Comparison of ENCODE assay signal across 21 mouse cellular contexts in genomic region chr1:179086208-179086607, GRCm38 (mm10).
DNase-seq lines count a peak whose midpoint lies in the region; ATAC-seq and TF ChIP-seq lines count a peak whose summit lies in the region.
"Had no signal": no experiment of that assay in that cellular context is flagged by ENCODE, and none has a peak within 500 bp of the region (broad histone marks: within the 10 kb centered on the region; RNA-seq: fewer than 3 reads in every experiment).

No protein-coding gene starts in this region.

- no peak overlapping the region for H3K9ac ChIP-seq in limb, embryonic 12.5 days (replicated peaks)
- no peak overlapping the region for H3K9ac ChIP-seq in liver, postnatal 0 days (replicated peaks)
- H3K9ac ChIP-seq: forebrain, embryonic 13.5 days; neural tube, embryonic 12.5 days had no signal

- H3K4me1 ChIP-seq in limb, embryonic 12.5 days (replicated peaks): peaks cover 38% of the 10 kb centered on the region
- peaks cover 53% of the 10 kb centered on the region for H3K4me1 ChIP-seq in limb, embryonic 10.5 days
- peaks cover 12% of the 10 kb centered on the region; the same call in 1 of the 2 replicates for H3K4me1 ChIP-seq in cerebellum, adult 2 months (ENCODE audit: control insufficient read depth, insufficient read depth, low read length)
- peaks cover 5% of the 10 kb centered on the region; the same call in 1 of the 2 replicates for H3K4me1 ChIP-seq in liver, postnatal 0 days (ENCODE audit: insufficient read depth)
- H3K4me1 ChIP-seq: megakaryocyte, embryonic 14.5 days had no signal

- H3K27ac ChIP-seq in limb, embryonic 12.5 days: peak overlapping the region; percentile 12; the same call in 1 of the 2 replicates
- no peak overlapping the region for H3K27ac ChIP-seq in limb, embryonic 10.5 days
- H3K27ac ChIP-seq in cerebellum, adult 2 months (ENCODE audit: insufficient read depth, low read length): peak overlapping the region; percentile 6; the same call in 1 of the 2 replicates
- no peak overlapping the region for H3K27ac ChIP-seq in liver, postnatal 0 days (ENCODE audit: low read depth)
- H3K27ac ChIP-seq: forebrain, embryonic 13.5 days; neural tube, embryonic 12.5 days had no signal

- ATAC-seq in limb, embryonic 12.5 days (ENCODE audit: insufficient number of reproducible peaks, insufficient read depth, low FRiP score, low TSS enrichment, low read depth): no peak
- ATAC-seq in liver, postnatal 0 days: no peak
- ATAC-seq: forebrain, embryonic 13.5 days had no signal

- TF ChIP-seq CTCF in cerebellum, adult 2 months (IDR thresholded peaks at IDR 0.05; ENCODE audit: borderline replicate concordance, insufficient read depth, low read depth, low read length): no peak
- TF ChIP-seq CTCF in liver, postnatal 0 days (IDR thresholded peaks at IDR 0.05; ENCODE audit: low read depth): no peak

- no peak for DNase-seq in limb, embryonic 10.5 days (ENCODE audit: low spot score)
- DNase-seq in cerebellum, adult 2 months: peak; percentile 78 to 88
- peak; percentile 80 to 82 for DNase-seq in cerebellum, postnatal 14 days
- DNase-seq in layer of hippocampus, adult 9-10 months (ENCODE audit: low spot score): no peak
- DNase-seq in lung, adult 18-20 months: no peak
- no peak for DNase-seq in liver, postnatal 0 days
- DNase-seq: adrenal gland, adult 8-10 months; kidney, adult 11 months; kidney, postnatal 4 days; layer of hippocampus, adult 9-11 months; lung, adult 2 months; midbrain, embryonic 14.5 days; retina, postnatal 1 day; right cerebral cortex, postnatal 25 days; spleen, adult 18-20 months; thymus, postnatal 14 days had no signal

- TF ChIP-seq POLR2A in cerebellum, adult 2 months (IDR thresholded peaks at IDR 0.05; ENCODE audit: borderline replicate concordance, insufficient read depth, low read length): no peak

- no peak overlapping the region for H3K4me3 ChIP-seq in limb, embryonic 12.5 days (replicated peaks)
- H3K4me3 ChIP-seq in limb, embryonic 10.5 days: no peak overlapping the region
- no peak overlapping the region for H3K4me3 ChIP-seq in cerebellum, adult 2 months (replicated peaks; ENCODE audit: insufficient read depth, low read depth, low read length)
- H3K4me3 ChIP-seq in liver, postnatal 0 days (ENCODE audit: low read depth, low read length): no peak overlapping the region
- H3K4me3 ChIP-seq: forebrain, embryonic 13.5 days; megakaryocyte, embryonic 14.5 days; neural tube, embryonic 12.5 days had no signal

- no peaks in the 10 kb centered on the region for H3K27me3 ChIP-seq in limb, embryonic 12.5 days
- no peaks in the 10 kb centered on the region for H3K27me3 ChIP-seq in limb, embryonic 10.5 days (ENCODE audit: low read depth, poor library complexity, severe bottlenecking)
- no peaks in the 10 kb centered on the region for H3K27me3 ChIP-seq in cerebellum, adult 2 months (ENCODE audit: control insufficient read depth, insufficient read depth, low read length)
- H3K27me3 ChIP-seq in liver, postnatal 0 days (ENCODE audit: insufficient read depth, low read length): no peaks in the 10 kb centered on the region
- H3K27me3 ChIP-seq: forebrain, embryonic 13.5 days; megakaryocyte, embryonic 14.5 days; neural tube, embryonic 12.5 days had no signal

- no peak overlapping the region for H3K4me2 ChIP-seq in limb, embryonic 12.5 days
- H3K4me2 ChIP-seq in liver, postnatal 0 days (ENCODE audit: low read depth, low read length): no peak overlapping the region
- H3K4me2 ChIP-seq: forebrain, embryonic 13.5 days; liver, embryonic 11.5 days; neural tube, embryonic 12.5 days had no signal

- peaks cover 8% of the 10 kb centered on the region; the same call in 1 of the 2 replicates for H3K9me3 ChIP-seq in limb, embryonic 12.5 days
- H3K9me3 ChIP-seq in limb, embryonic 10.5 days (replicated peaks): 0 out of 2 replicates have a peak, but pooled peaks cover 3% of the 10 kb centered on the region
- H3K9me3 ChIP-seq in liver, postnatal 0 days (ENCODE audit: low read length): 0 out of 2 replicates have a peak, but pooled peaks cover 3% of the 10 kb centered on the region
- H3K9me3 ChIP-seq: forebrain, embryonic 13.5 days; neural tube, embryonic 12.5 days had no signal

- WGBS in limb, embryonic 12.5 days: 91% methylated on average over 7 of the region's 7 CpGs
- whole genome bisulfite sequencing in limb, embryonic 10.5 days: 91% methylated on average over 7 of the region's 7 CpGs
- 15% methylated on average over 7 of the region's 7 CpGs for WGBS in cerebellum, adult 2 months
- 89% methylated on average over 7 of the region's 7 CpGs for WGBS in liver, postnatal 0 days (ENCODE audit: insufficient replicate concordance)

- H3K36me3 ChIP-seq in limb, embryonic 12.5 days: no peaks in the 10 kb centered on the region
- peaks cover 12% of the 10 kb centered on the region for H3K36me3 ChIP-seq in limb, embryonic 10.5 days
- no peaks in the 10 kb centered on the region for H3K36me3 ChIP-seq in liver, postnatal 0 days (replicated peaks; ENCODE audit: insufficient read depth, low read length)
- H3K36me3 ChIP-seq: neural tube, embryonic 12.5 days had no signal

- no peak for TF ChIP-seq EP300 in liver, postnatal 0 days (IDR thresholded peaks at IDR 0.05; ENCODE audit: low read depth)

Comparison
In these comparisons a context has a peak if more than half of its experiments do, and no peak if none do; other contexts are left out.
1. H3K27ac ChIP-seq: peak in limb, embryonic 12.5 days (single experiment) and cerebellum, adult 2 months (single experiment); none in limb, embryonic 10.5 days (single experiment) and liver, postnatal 0 days (single experiment).
2. DNase-seq: peak in cerebellum, adult 2 months (2 of 2) and cerebellum, postnatal 14 days (2 of 2); none in limb, embryonic 10.5 days (single experiment), layer of hippocampus, adult 9-10 months (single experiment), lung, adult 18-20 months (0 of 2) and liver, postnatal 0 days (single experiment).